Mouse (Mus musculus): Measurements from ENCODE around the gene Xpnpep2.

GRCm38 (mm10) chrX:48082364-48082763, 26.2 kb upstream of the Xpnpep2 start:
- TF ChIP-seq CTCF (IDR thresholded peaks at IDR 0.05; ENCODE audit: low read depth) (no peak), EP300 (IDR thresholded peaks at IDR 0.05; ENCODE audit: low read depth) (no peak)

Measured in heart, postnatal 0 days (tissue).